Mouse (Mus musculus): ENCODE measurements around the gene Upb1. TPM values are rescaled to one million over a fixed set of nuclear protein-coding genes. Genes with fewer than 3 reads are reported as not detected.
"Not testable (repeated sequence)": the region's sequence is repeated elsewhere in the genome, so short reads cannot be mapped to it uniquely, and the experiment has no call there.

The Upb1 gene
- polyA plus RNA-seq (2014; fragmentation: Nextera tagmentation; extraction: Ambion mirVana): 0.21 and 0.37 TPM in 2 replicates

GRCm38 (mm10) chr10:75400958-75401357 is at the start of gene Upb1:
Gene Upb1, plus strand, starts transcription at chr10:75401115.
- DNase-seq (ENCODE audit: low spot score) (no peak), ATAC-seq (ENCODE audit: insufficient number of reproducible peaks, low FRiP score, low TSS enrichment, low read depth) (no peak)
- no peaks in the 10 kb centered on the region for H3K27me3 ChIP-seq (ENCODE audit: control insufficient read depth, insufficient read depth, low read length)
- H3K4me2 ChIP-seq (ENCODE audit: low read depth, severe bottlenecking): no peak within 1 kb of the TSS
- no peak within 1 kb of the TSS for H3K9ac ChIP-seq (ENCODE audit: low read length)
- H3K9me3 ChIP-seq (ENCODE audit: control insufficient read depth, low read length): no peaks in the 10 kb centered on the region
- no peak within 1 kb of the TSS for H3K27ac ChIP-seq (replicated peaks; ENCODE audit: low read depth, low read length)
- no peaks in the 10 kb centered on the region for H3K4me1 ChIP-seq (ENCODE audit: control insufficient read depth, insufficient read depth, low read length)
- no peak within 1 kb of the TSS for H3K4me3 ChIP-seq (ENCODE audit: low read depth, low read length)
- 80% methylated on average over 4 of the region's 4 CpGs for WGBS
- H3K36me3 ChIP-seq (ENCODE audit: control insufficient read depth, insufficient read depth, low read length): no peaks in the 10 kb centered on the region

DNA sequence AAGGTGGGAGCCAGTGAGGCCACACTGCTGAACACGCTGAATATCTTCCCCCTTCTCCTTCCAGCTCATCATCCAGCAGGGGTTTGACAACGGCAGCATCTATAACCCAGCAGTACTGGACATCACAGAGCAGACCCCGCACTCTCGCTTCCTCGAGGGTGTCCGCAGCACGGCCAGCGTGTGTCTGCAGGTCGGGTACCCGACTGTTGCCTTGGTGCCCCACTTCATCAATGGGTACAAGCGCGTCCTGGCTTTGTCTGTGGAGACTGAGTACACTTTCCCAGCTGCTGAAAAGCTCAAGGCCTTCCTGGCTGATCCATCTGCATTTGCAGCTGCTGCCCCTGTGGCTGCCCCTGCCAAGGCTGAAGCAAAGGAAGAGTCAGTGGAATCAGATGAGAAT is 48.4 kb upstream of the Upb1 start:
- Histone ChIP-seq H3K4me3 (ENCODE audit: low read depth, low read length) (no peak overlapping the region), H3K36me3 (ENCODE audit: control insufficient read depth, insufficient read depth, low read length) (no peaks in the 10 kb centered on the region), H3K27me3 (ENCODE audit: control insufficient read depth, insufficient read depth, low read length) (no peaks in the 10 kb centered on the region), H3K9ac (ENCODE audit: low read length) (no peak overlapping the region), H3K27ac (replicated peaks; ENCODE audit: low read depth, low read length) (no peak overlapping the region), H3K4me1 (ENCODE audit: control insufficient read depth, insufficient read depth, low read length) (no peaks in the 10 kb centered on the region), H3K4me2 (ENCODE audit: low read depth, severe bottlenecking) (no peak overlapping the region), H3K9me3 (ENCODE audit: control insufficient read depth, low read length) (no peaks in the 10 kb centered on the region)
- DNase-seq (ENCODE audit: low spot score) (no peak), ATAC-seq (ENCODE audit: insufficient number of reproducible peaks, low FRiP score, low TSS enrichment, low read depth) (no peak)
- 93% methylated on average over 12 of the region's 12 CpGs for WGBS

DNA sequence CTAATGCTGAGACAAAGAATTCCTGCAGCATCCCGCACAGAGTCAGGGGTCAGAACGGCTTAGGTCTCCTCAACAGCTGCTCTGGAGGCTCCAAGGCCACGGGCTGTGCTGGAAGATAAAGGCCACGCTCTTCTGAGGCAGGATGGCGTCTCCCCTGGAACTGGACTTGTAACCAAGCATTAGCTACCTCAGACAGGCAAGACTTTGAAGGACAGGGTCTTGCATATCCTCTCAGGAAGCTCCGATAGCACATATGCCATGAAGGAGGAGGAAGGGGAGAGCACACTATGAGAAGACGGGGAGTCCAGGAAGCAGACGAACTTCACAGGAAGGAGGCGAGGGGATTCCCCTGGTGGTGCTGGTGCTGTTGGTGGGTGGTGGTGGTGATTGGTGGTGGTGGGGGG is 47.1 kb upstream of the Upb1 start:
- not testable (repeated sequence) for H3K9ac ChIP-seq (ENCODE audit: low read length); ATAC-seq (ENCODE audit: insufficient number of reproducible peaks, low FRiP score, low TSS enrichment, low read depth); H3K4me3 ChIP-seq (ENCODE audit: low read depth, low read length); DNase-seq (ENCODE audit: low spot score); H3K4me2 ChIP-seq (ENCODE audit: low read depth, severe bottlenecking); H3K27me3 ChIP-seq (ENCODE audit: control insufficient read depth, insufficient read depth, low read length); H3K36me3 ChIP-seq (ENCODE audit: control insufficient read depth, insufficient read depth, low read length); H3K27ac ChIP-seq (replicated peaks; ENCODE audit: low read depth, low read length); H3K4me1 ChIP-seq (ENCODE audit: control insufficient read depth, insufficient read depth, low read length); H3K9me3 ChIP-seq (ENCODE audit: control insufficient read depth, low read length)
- WGBS: 71% methylated on average over 8 of the region's 9 CpGs

DNA sequence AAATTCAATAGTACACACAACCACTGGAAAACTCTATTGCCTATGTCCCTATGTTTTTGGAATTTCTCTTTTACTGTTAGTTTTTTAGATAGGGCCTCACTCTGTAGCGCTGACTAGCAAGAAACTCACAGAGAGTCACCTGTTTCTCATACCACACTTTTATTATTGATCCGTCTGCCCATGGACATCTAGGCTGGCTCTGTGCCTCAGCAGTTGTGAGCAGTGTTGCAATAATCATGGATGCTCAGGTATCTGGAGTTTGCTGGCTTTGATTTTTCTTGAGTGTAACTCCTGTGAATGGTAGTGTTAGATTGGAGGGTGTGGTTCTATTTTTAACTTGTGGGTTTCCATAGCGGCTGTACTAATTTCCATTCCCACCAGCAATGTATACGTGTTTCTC is 45.6 kb upstream of the Upb1 start:
- Histone ChIP-seq H3K9ac (ENCODE audit: low read length) (no peak overlapping the region), H3K36me3 (ENCODE audit: control insufficient read depth, insufficient read depth, low read length) (no peaks in the 10 kb centered on the region), H3K27me3 (ENCODE audit: control insufficient read depth, insufficient read depth, low read length) (no peaks in the 10 kb centered on the region), H3K27ac (replicated peaks; ENCODE audit: low read depth, low read length) (no peak overlapping the region), H3K4me2 (ENCODE audit: low read depth, severe bottlenecking) (no peak overlapping the region), H3K4me3 (ENCODE audit: low read depth, low read length) (no peak overlapping the region), H3K9me3 (ENCODE audit: control insufficient read depth, low read length) (no peaks in the 10 kb centered on the region), H3K4me1 (ENCODE audit: control insufficient read depth, insufficient read depth, low read length) (no peaks in the 10 kb centered on the region)
- DNase-seq (ENCODE audit: low spot score) (no peak), ATAC-seq (ENCODE audit: insufficient number of reproducible peaks, low FRiP score, low TSS enrichment, low read depth) (no peak)
- 65% methylated on average over 4 of the region's 4 CpGs for WGBS

- not testable (repeated sequence) for H3K4me1 ChIP-seq (ENCODE audit: control insufficient read depth, insufficient read depth, low read length); H3K9ac ChIP-seq (ENCODE audit: low read length); H3K27ac ChIP-seq (replicated peaks; ENCODE audit: low read depth, low read length); H3K4me2 ChIP-seq (ENCODE audit: low read depth, severe bottlenecking); H3K36me3 ChIP-seq (ENCODE audit: control insufficient read depth, insufficient read depth, low read length); H3K9me3 ChIP-seq (ENCODE audit: control insufficient read depth, low read length); H3K4me3 ChIP-seq (ENCODE audit: low read depth, low read length); H3K27me3 ChIP-seq (ENCODE audit: control insufficient read depth, insufficient read depth, low read length)
- ATAC-seq (ENCODE audit: insufficient number of reproducible peaks, low FRiP score, low TSS enrichment, low read depth) (0 out of 2 replicates have a peak, but pooled peaks have one; percentile 51), DNase-seq (ENCODE audit: low spot score) (peak; percentile 29)
- 27% methylated on average over 1 of the region's 1 CpGs for WGBS
Measured at GRCm38 (mm10) chr10:75364214-75364690, 36.7 kb upstream of the Upb1 start.

DNA sequence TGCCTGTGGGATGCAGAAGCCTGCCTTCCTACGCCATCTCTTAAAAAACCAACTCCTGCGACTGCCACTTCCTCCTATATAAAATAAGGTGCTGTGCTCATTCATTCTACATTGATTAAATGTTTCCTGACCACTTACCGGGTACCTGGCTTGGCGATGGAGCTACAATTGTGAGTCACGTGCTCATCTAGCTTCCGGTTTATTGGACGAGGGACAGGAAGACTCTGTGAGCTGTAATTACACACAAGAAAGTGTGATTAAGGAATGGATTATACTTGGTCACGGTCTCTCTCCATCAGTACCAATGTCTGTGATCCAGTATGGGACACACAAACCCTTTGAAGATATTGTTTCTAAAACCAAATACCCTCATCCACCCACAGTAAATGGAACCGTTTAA is 36.1 kb upstream of the Upb1 start:
- Histone ChIP-seq H3K4me1 (ENCODE audit: control insufficient read depth, insufficient read depth, low read length) (no peaks in the 10 kb centered on the region), H3K9me3 (ENCODE audit: control insufficient read depth, low read length) (no peaks in the 10 kb centered on the region), H3K4me3 (ENCODE audit: low read depth, low read length) (no peak overlapping the region), H3K27ac (replicated peaks; ENCODE audit: low read depth, low read length) (no peak overlapping the region), H3K36me3 (ENCODE audit: control insufficient read depth, insufficient read depth, low read length) (no peaks in the 10 kb centered on the region), H3K4me2 (ENCODE audit: low read depth, severe bottlenecking) (no peak overlapping the region), H3K9ac (ENCODE audit: low read length) (no peak overlapping the region), H3K27me3 (ENCODE audit: control insufficient read depth, insufficient read depth, low read length) (no peaks in the 10 kb centered on the region)
- whole genome bisulfite sequencing: 85% methylated on average over 9 of the region's 9 CpGs
- ATAC-seq (ENCODE audit: insufficient number of reproducible peaks, low FRiP score, low TSS enrichment, low read depth): no peak
- DNase-seq (ENCODE audit: low spot score): no peak

DNA sequence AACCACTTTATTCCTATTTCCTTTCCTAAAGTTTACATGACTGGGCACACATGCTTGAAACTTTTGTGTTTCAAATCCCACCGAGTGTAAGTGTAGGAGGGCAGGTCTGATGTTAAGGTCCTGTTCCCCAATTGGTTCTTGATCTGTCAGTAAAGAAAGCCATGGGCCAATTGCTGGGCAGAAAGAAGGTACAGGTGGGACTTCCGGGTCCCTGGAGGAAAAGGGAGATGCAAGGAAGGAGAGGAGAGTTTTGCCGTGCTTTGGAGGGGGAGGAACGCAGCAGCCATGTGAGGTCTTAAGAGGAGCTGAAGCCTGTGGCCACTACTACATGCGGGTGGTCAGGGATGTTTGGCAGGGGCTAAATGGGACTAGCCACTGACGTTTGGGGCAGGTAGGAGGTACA is 35.7 kb upstream of the Upb1 start:
- no peak for ATAC-seq (ENCODE audit: insufficient number of reproducible peaks, low FRiP score, low TSS enrichment, low read depth)
- 48% methylated on average over 6 of the region's 6 CpGs for WGBS

DNA sequence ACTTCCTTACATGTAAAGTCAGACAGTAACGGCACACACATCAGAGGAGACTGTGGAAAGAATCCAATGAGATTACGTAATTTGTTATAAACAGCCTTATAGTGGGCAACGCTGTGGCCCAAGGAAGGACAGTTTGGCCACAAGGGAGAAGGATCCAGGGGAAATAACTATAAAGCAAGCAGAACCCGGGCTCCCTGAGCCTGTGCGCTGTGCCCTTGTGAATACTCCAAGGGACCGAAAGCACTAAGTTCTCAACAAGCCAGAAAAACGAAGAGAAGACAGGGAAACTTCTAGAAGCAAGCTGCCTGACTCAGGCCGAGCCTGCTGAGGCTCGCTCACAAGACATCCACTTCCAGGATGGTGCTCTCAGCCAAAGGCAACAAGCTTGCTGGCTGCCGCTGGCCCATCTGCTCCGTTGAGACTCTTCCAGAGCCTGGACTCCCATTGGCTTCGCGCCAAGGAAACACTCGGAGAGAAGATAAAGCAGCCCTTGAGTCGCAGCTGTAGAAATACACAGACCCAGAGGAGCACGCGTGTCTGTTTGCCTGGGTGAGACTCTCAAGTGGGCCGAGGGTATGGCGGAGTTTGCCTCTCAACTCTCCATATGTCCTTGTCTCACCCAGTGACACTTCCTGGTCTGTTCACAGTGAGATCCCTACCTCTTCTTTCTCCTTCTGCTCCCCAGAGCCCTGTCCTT is 27.1 kb upstream of the Upb1 start:
- not testable (repeated sequence) for H3K27ac ChIP-seq (replicated peaks; ENCODE audit: low read depth, low read length); H3K27me3 ChIP-seq (ENCODE audit: control insufficient read depth, insufficient read depth, low read length); DNase-seq (ENCODE audit: low spot score); H3K9ac ChIP-seq (ENCODE audit: low read length); H3K4me1 ChIP-seq (ENCODE audit: control insufficient read depth, insufficient read depth, low read length); H3K4me3 ChIP-seq (ENCODE audit: low read depth, low read length); ATAC-seq (ENCODE audit: insufficient number of reproducible peaks, low FRiP score, low TSS enrichment, low read depth); H3K9me3 ChIP-seq (ENCODE audit: control insufficient read depth, low read length); H3K4me2 ChIP-seq (ENCODE audit: low read depth, severe bottlenecking); H3K36me3 ChIP-seq (ENCODE audit: control insufficient read depth, insufficient read depth, low read length)
- WGBS: 93% methylated on average over 12 of the region's 19 CpGs

More for the DNA sequence above, 35.7 kb upstream of the Upb1 start:
- Histone ChIP-seq H3K4me2 (ENCODE audit: low read depth, severe bottlenecking) (no peak overlapping the region; the same call in 1 of the 2 replicates), H3K4me3 (ENCODE audit: low read depth, low read length) (no peak overlapping the region), H3K4me1 (ENCODE audit: control insufficient read depth, insufficient read depth, low read length) (no peaks in the 10 kb centered on the region), H3K9ac (ENCODE audit: low read length) (no peak overlapping the region), H3K27me3 (ENCODE audit: control insufficient read depth, insufficient read depth, low read length) (no peaks in the 10 kb centered on the region), H3K36me3 (ENCODE audit: control insufficient read depth, insufficient read depth, low read length) (no peaks in the 10 kb centered on the region), H3K9me3 (ENCODE audit: control insufficient read depth, low read length) (no peaks in the 10 kb centered on the region), H3K27ac (replicated peaks; ENCODE audit: low read depth, low read length) (no peak overlapping the region)
- no peak for DNase-seq (ENCODE audit: low spot score)

- DNase-seq (ENCODE audit: low spot score): no peak
- Histone ChIP-seq H3K36me3 (ENCODE audit: control insufficient read depth, insufficient read depth, low read length) (no peaks in the 10 kb centered on the region), H3K27ac (replicated peaks; ENCODE audit: low read depth, low read length) (no peak overlapping the region), H3K9me3 (ENCODE audit: control insufficient read depth, low read length) (no peaks in the 10 kb centered on the region), H3K4me1 (ENCODE audit: control insufficient read depth, insufficient read depth, low read length) (no peaks in the 10 kb centered on the region), H3K4me3 (ENCODE audit: low read depth, low read length) (no peak overlapping the region), H3K4me2 (ENCODE audit: low read depth, severe bottlenecking) (no peak overlapping the region), H3K9ac (ENCODE audit: low read length) (no peak overlapping the region), H3K27me3 (ENCODE audit: control insufficient read depth, insufficient read depth, low read length) (no peaks in the 10 kb centered on the region)
- no peak for ATAC-seq (ENCODE audit: insufficient number of reproducible peaks, low FRiP score, low TSS enrichment, low read depth)
- WGBS: 76% methylated on average over 10 of the region's 10 CpGs
Measured at GRCm38 (mm10) chr10:75378688-75379087, 22.2 kb upstream of the Upb1 start.

Measured in limb, embryonic 11.5 days (tissue).